Mouse (Mus musculus) midbrain, embryonic 14.5 days (tissue): Measurements from ENCODE around the gene Aanat. TPM values are rescaled to one million over a fixed set of nuclear protein-coding genes. Genes with fewer than 3 reads are reported as not detected.
"Not testable (repeated sequence)": the region's sequence is repeated elsewhere in the genome, so short reads cannot be mapped to it uniquely, and the experiment has no call there.

Experiments used
- ATAC-seq: fragments of 200-750 bp; cut with Nextera tagmentation; 2 replicates; pipeline ENCODE4 v1.8.0; 2017; ENCODE audit warnings: moderate number of reproducible peaks, moderate library complexity; ENCODE audit not compliant: low FRiP score, low TSS enrichment
- DNase-seq: peaks from one replicate; pipeline ENCODE4 v3.0.0-alpha.2; 2015
- H3K27ac ChIP-seq: fragments of 300-500 bp; sonication (generic); replicated peaks from 2 replicates; pipeline ENCODE4 v1.5.1; 2014; ENCODE audit warnings: mild to moderate bottlenecking, low read depth, low read length, moderate library complexity
- H3K27me3 ChIP-seq: fragments of 300-500 bp; sonication (generic); 2 replicates; pipeline ENCODE4 v1.6.1; 2014; ENCODE audit warnings: low read length, control low read depth, mixed read lengths; ENCODE audit not compliant: control insufficient read depth, insufficient read depth
- H3K36me3 ChIP-seq: fragments of 300-500 bp; sonication (generic); 2 replicates; pipeline ENCODE4 v1.6.1; 2014; ENCODE audit warnings: low read length, control low read depth; ENCODE audit not compliant: control insufficient read depth, insufficient read depth
- H3K4me1 ChIP-seq: fragments of 300-500 bp; sonication (generic); 2 replicates; pipeline ENCODE4 v1.6.1; 2014; ENCODE audit warnings: mild to moderate bottlenecking, antibody characterized with exemption, low read length, control low read depth; ENCODE audit not compliant: control insufficient read depth, insufficient read depth
- H3K4me2 ChIP-seq: fragments of 300-500 bp; sonication (generic); 2 replicates; pipeline ENCODE4 v1.6.1; 2014; ENCODE audit warnings: mild to moderate bottlenecking, low read length, moderate library complexity
- H3K4me3 ChIP-seq: fragments of 300-500 bp; sonication (generic); replicated peaks from 2 replicates; pipeline ENCODE4 v1.5.1; 2014; ENCODE audit warnings: low read depth, low read length
- H3K9ac ChIP-seq: fragments of 300-500 bp; sonication (generic); replicated peaks from 2 replicates; pipeline ENCODE4 v1.6.1; 2014; ENCODE audit warnings: mild to moderate bottlenecking, low read length, moderate library complexity
- H3K9me3 ChIP-seq: fragments of 300-500 bp; sonication (generic); 2 replicates; pipeline ENCODE4 v1.6.1; 2016; ENCODE audit warnings: low read length, control low read depth, mixed read lengths; ENCODE audit not compliant: control insufficient read depth
- WGBS: fragments of 180-500 bp; shearing (Covaris S2); extraction: QIAGEN DNeasy Blood & Tissue Kit; methylation state at CpG from one replicate; pipeline ENCODE4 v1.1.7; 2014; 5-methylcytosine and 5-hydroxymethylcytosine counted together
- polyA plus RNA-seq: library from polyadenylated mRNA; unstranded; fragments of >200 nt; fragmentation: Nextera tagmentation; extraction: Ambion mirVana; gene quantifications from 2 replicates; pipeline ENCODE4 v1.2.1, GENCODE M21; 2014

The Aanat gene
- polyA plus RNA-seq, 1 experiment from 2014 or later, result 0.49 TPM

GRCm38 (mm10) chr11:116636607-116637006 is 50.4 kb downstream of the Aanat start:
- 77% methylated on average over 8 of the region's 8 CpGs for WGBS

GRCm38 (mm10) chr11:116641168-116641567 is 54.9 kb downstream of the Aanat start:
- H3K4me2 ChIP-seq, result no peak overlapping the region
- DNase-seq (no peak), ATAC-seq (no peak)
- no peak overlapping the region for H3K4me3 ChIP-seq
- 49% methylated on average over 5 of the region's 5 CpGs for WGBS
- H3K36me3 ChIP-seq, result no peaks in the 10 kb centered on the region
- peaks cover 11% of the 10 kb centered on the region for H3K4me1 ChIP-seq
- no peak overlapping the region for H3K9ac ChIP-seq
- H3K27me3 ChIP-seq, result no peaks in the 10 kb centered on the region
- no peaks in the 10 kb centered on the region for H3K9me3 ChIP-seq
- H3K27ac ChIP-seq, result no peak overlapping the region

More at GRCm38 (mm10) chr11:116636607-116637006, 50.4 kb downstream of the Aanat start:
- not testable (repeated sequence) for H3K27me3 ChIP-seq, H3K27ac ChIP-seq, H3K4me1 ChIP-seq, H3K9me3 ChIP-seq, H3K4me2 ChIP-seq, H3K9ac ChIP-seq, ATAC-seq, H3K4me3 ChIP-seq, DNase-seq, H3K36me3 ChIP-seq

- DNase-seq (no peak), ATAC-seq (no peak)
- WGBS, result 73% methylated on average over 3 of the region's 3 CpGs
These were observed 55.5 kb downstream of the Aanat start for GRCm38 (mm10) chr11:116641731-116642130.

GRCm38 (mm10) chr11:116642681-116643578 is 56.7 kb downstream of the Aanat start:
- Histone ChIP-seq H3K4me3 (no peak overlapping the region), H3K4me2 (peak overlapping the region; percentile 53), H3K27me3 (no peaks in the 10 kb centered on the region), H3K36me3 (no peaks in the 10 kb centered on the region), H3K4me1 (peaks cover 11% of the 10 kb centered on the region), H3K27ac (peak overlapping the region; percentile 68), H3K9ac (peak overlapping the region; percentile 44; the same call in 1 of the 2 replicates), H3K9me3 (no peaks in the 10 kb centered on the region)
- WGBS, result 40% methylated on average over 14 of the region's 14 CpGs
- DNase-seq (peak; percentile 95), ATAC-seq (peak; percentile 79)

More at GRCm38 (mm10) chr11:116641731-116642130, 55.5 kb downstream of the Aanat start:
- Histone ChIP-seq H3K4me1 (peaks cover 11% of the 10 kb centered on the region), H3K4me2 (no peak overlapping the region), H3K27me3 (no peaks in the 10 kb centered on the region), H3K27ac (no peak overlapping the region), H3K4me3 (no peak overlapping the region), H3K36me3 (no peaks in the 10 kb centered on the region), H3K9me3 (no peaks in the 10 kb centered on the region), H3K9ac (no peak overlapping the region)

GRCm38 (mm10) chr11:116643579-116644224 is 57.5 kb downstream of the Aanat start:
- H3K36me3 ChIP-seq, result no peaks in the 10 kb centered on the region
- ATAC-seq (peak; percentile 40; the same call in 1 of the 2 replicates), DNase-seq (no peak)
- no peaks in the 10 kb centered on the region for H3K27me3 ChIP-seq
- H3K4me3 ChIP-seq, result no peak overlapping the region
- peak overlapping the region; percentile 68 for H3K27ac ChIP-seq
- peak overlapping the region; percentile 44; the same call in 1 of the 2 replicates for H3K9ac ChIP-seq
- WGBS, result 2% methylated on average over 19 of the region's 19 CpGs
- H3K4me1 ChIP-seq, result peaks cover 11% of the 10 kb centered on the region
- H3K4me2 ChIP-seq, result peak overlapping the region; percentile 53
- no peaks in the 10 kb centered on the region for H3K9me3 ChIP-seq

GRCm38 (mm10) chr11:116644225-116645112 is 58.2 kb downstream of the Aanat start:
- H3K4me2 ChIP-seq, result peak overlapping the region; percentile 53
- peaks cover 11% of the 10 kb centered on the region for H3K4me1 ChIP-seq
- WGBS, result 44% methylated on average over 21 of the region's 21 CpGs
- no peaks in the 10 kb centered on the region for H3K27me3 ChIP-seq
- H3K36me3 ChIP-seq, result 0 out of 2 replicates have a peak, but pooled peaks cover 2% of the 10 kb centered on the region
- ATAC-seq (no peak), DNase-seq (peak; percentile 55)
- 0 out of 2 replicates have a peak overlapping the region, but pooled peaks have one; percentile 44 for H3K9ac ChIP-seq
- no peak overlapping the region for H3K4me3 ChIP-seq
- no peaks in the 10 kb centered on the region for H3K9me3 ChIP-seq
- no peak overlapping the region; the same call in 1 of the 2 replicates for H3K27ac ChIP-seq

GRCm38 (mm10) chr11:116645446-116646110 is 59.3 kb downstream of the Aanat start:
- peaks cover 11% of the 10 kb centered on the region for H3K4me1 ChIP-seq
- DNase-seq, result no peak
- WGBS, result 68% methylated on average over 8 of the region's 8 CpGs
- H3K27me3 ChIP-seq, result no peaks in the 10 kb centered on the region
- no peaks in the 10 kb centered on the region for H3K9me3 ChIP-seq
- no peak for ATAC-seq
- H3K4me2 ChIP-seq, result no peak overlapping the region
- no peak overlapping the region for H3K4me3 ChIP-seq
- 0 out of 2 replicates have a peak, but pooled peaks cover 5% of the 10 kb centered on the region for H3K36me3 ChIP-seq
- no peak overlapping the region for H3K9ac ChIP-seq
- no peak overlapping the region for H3K27ac ChIP-seq
